Mouse (Mus musculus) left cerebral cortex, adult 11 months (tissue): Measurements from ENCODE around the gene Kcna3.

Source experiments
- DNase-seq: peaks from one replicate; pipeline ENCODE4 v3.0.0; 2022; ENCODE audit warnings: low spot score

The Kcna3 gene

DNA sequence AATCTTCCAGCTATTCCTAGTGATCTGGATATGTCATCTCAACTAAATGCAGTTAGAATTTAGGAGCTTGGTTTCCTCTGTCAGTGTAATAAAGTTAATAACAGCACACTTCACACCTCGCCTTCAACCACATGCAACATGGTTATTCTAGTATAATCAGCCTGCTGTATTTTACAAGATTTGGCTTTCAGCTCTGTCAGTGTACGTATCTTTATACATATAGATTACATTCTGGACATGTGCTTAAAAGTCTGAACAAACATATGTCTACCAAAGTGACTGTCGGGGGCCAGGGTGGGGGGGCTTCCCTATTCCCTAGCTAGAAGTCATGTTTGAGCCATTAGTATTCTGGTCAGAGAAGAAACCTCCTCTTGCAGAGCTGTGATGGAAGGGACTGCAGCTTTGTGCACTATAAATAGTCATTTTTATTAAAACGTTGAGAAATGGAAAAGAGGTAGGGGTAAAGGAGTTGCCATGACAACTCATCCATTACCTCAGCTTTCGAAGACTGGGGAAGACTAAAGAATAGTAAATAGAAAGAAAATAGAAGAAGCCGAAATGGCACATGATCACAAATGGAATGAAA is 29.6 kb downstream of the Kcna3 start:
- no peak for DNase-seq

DNA sequence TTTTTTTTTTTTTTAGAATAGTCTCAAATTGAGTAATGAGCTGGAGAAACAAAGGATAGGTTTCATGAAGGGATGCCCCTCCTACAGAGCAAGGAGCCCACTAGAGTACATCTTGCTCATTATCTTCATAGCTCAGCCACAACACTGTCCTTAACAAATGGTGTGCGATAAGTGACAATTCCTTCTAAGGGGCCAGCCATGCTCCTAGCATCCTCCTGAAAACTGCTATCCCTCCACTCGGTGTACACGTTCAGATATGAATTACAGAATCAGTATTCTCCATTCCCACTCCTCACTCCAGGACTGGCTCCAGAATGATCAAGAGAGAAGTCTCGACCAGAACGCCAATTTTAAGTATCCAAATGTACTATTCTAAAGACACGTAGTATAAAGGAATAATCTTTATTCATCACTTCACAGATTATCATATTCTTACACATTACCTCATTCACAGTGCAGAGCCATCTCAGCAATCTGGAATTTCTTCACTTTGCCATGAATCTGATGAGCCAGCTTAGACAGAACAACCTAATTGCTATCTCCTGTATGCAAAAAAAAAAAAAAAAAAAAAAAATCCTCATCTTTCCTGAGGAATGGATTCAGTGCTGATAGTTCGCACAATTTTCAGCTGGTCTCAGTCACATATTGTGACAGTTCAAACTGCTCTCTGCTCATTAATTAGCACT is 30.3 kb downstream of the Kcna3 start:
- no peak for DNase-seq

DNA sequence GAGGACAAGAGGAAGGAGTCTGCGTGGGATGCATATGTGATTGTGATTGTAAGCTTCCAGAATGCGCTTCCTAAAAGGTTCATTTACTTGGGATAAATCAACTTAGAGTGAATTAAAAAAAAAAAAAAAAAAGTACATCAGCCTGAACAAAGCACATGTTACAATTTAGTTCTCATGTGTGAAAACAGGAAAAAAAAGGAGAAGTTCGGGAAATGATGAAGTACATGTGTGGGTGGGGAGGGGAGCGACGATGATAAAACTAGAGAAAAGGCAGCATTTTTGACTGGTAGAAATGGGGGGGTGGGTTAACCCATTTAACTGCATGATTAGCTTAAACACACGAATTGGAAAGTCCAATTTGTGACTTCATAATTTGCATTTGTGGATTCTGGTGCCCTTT is 31.3 kb downstream of the Kcna3 start:
- no peak for DNase-seq

DNA sequence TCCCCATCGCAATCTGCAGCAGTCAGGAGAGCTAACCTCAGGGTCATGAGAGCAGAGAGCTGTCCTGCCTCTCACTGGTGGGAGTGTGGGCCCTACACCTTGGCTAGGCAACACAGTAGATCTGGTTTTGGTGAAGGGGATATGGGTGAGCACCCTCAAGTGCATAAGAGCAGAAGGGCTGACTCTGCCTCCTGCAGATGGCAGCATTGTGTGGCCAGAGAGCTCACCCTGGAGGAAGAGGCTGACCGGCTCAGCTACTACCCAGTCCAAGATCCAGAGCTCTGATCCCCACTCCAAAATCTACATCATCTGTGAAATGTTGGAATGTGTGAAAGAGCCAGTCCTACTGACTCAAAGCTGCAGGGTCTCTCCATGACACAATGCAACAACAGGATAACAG is 37.9 kb downstream of the Kcna3 start:
- no peak for DNase-seq

DNA sequence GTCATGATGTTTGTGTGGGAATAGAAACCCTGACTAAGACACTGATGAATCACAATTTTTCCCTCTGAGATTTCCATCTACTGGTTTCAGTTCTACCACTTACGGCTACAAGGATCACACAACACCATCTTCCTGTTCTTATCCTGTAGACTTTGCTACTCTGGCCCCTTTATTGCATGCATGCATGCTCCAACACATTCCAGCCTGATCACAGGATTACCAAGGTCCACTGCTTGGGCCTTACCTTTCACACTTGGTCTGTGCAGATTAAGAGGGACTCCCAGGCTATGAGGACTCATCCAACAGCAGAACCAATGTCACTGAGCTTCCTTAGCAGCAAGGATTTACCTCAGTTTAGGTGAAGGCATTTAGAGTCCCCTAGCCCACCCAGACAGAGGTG is 39.7 kb downstream of the Kcna3 start:
- no peak for DNase-seq

DNA sequence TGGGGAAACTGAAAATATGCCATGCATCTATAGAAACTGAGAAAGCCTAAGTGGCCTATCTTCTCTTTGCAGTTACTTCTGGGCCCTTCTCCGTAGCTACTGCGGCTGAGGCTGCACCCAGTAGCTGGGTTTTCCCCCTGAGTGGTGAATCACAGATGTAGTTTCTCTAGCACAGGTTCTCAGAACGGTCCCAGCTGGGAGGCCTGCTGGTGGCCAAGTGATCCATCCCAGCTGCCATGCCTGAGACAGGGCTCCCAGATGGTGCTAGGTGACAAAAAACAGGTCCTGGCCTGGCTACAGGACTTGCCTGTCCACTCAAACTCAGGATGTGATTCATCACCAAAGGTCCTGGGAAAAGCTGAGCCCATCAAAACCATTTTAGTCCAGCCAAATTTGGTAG is 40.7 kb downstream of the Kcna3 start:
- no peak for DNase-seq

DNA sequence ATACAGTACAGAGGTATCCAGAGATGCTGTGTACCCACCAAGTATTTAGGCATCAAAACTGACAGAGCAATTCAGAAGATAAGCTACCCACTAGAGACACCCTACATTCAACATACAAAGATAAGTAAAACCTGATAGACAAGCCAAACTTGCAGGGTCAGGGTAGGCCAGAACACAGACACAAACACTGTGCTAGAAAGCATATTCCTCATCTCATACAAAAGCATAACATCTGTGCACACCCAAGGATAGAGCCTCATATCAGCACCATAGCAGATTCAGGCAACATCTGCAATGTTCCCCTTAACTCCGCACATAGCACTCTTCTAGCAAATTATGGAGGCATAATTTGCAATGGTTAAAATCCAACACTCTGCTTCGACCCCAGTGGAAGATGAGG is 41.1 kb downstream of the Kcna3 start:
- no peak for DNase-seq

DNA sequence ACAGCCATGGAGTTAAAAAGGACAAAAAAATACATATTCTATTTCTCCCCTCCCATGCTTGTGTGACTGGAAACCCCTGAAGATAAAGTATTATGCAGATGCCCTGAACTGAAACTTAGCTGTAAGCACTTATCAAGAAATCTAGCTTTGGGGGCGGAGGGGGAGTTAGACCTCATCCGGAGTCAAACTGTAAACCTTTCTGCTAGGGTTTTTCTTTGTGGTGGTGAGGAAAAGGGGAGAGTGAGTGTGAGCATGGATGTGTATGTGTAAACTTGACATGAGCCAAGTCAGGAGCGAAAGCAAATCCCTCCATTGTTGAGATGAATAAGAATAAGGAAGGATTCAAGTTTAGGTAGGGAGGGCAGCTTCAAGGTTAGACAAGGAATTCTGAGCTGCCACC is 44.8 kb downstream of the Kcna3 start:
- no peak for DNase-seq

DNA sequence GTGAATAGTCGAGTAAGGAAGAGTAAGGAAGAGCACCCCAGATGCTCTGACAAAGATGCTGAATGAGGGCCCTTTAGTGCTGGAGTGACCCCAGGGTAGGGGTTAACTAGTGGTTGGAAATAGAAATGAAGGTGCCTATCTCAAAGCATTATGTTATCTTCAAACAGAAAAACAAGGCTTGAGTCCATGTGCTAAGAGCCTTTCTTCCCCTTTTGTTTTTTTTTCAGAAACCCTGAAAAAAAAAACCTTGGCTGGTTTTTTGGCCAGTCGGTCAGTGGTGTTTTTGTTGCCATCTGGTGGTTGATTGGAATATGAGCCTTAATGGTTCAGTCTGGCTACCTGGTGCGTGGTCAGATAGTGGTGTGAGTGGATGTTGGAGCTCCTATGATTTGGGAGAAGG is 45.3 kb downstream of the Kcna3 start:
- DNase-seq = no peak

DNA sequence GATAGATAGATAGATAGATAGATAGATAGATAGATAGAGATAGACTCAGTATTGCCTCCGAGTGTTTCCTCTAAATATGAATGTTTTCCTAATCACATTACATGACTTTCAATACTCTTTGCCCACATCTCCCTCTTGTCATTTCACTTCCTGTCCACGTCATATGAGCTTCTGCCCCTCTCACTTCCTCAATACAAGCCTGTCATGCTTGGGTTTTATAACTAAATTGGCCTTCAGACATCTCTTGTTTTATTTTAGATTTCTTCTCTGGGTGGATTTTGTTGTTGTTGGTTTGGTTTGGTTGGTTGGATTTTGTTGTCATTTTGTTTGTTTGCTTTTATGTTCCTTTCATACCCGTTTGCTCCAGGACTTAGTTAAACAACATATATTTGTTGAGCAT is 48.6 kb downstream of the Kcna3 start:
- no peak for DNase-seq

DNA sequence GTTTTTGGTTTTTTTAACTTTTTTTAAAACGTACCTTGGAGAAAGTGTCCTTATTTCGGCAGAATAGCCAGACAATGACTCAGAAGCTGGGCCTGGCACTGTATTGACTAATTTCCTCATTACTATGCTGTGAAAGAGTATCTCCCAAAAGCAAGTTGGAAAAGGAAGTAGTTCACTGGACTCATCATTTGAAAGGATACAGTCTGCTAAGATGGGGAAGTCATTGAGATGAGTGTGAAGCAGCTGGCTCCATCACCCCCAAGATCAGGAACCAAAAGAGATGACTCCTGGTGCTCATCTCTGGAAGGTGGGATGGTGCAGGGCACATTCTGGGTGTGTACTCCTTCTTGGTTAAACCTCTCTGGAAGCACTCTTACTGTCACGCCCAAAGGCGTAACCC is 51.4 kb downstream of the Kcna3 start:
- no peak for DNase-seq
